Mouse (Mus musculus) neural tube, embryonic 12.5 days (tissue): ENCODE results near the gene Pnpla6. TPM values are rescaled to one million over a fixed set of nuclear protein-coding genes. Genes with fewer than 3 reads are reported as not detected.

ENCODE experiments used
- ATAC-seq: fragments of 200-750 bp; cut with Nextera tagmentation; 2 replicates; pipeline ENCODE4 v1.8.0; 2017; ENCODE audit warnings: low read depth, mild to moderate bottlenecking, moderate TSS enrichment, moderate library complexity; ENCODE audit not compliant: low FRiP score
- H3K27ac ChIP-seq: fragments of 300-500 bp; sonication (generic); 2 replicates; pipeline ENCODE4 v1.5.1; 2016
- H3K27me3 ChIP-seq: fragments of 300-500 bp; sonication (generic); replicated peaks from 2 replicates; pipeline ENCODE4 v1.6.1; 2016; ENCODE audit warnings: mild to moderate bottlenecking
- H3K36me3 ChIP-seq: fragments of 300-500 bp; sonication (generic); 2 replicates; pipeline ENCODE4 v1.6.1; 2016; ENCODE audit warnings: mild to moderate bottlenecking
- H3K4me1 ChIP-seq: fragments of 300-500 bp; sonication (generic); 2 replicates; pipeline ENCODE4 v1.6.1; 2016
- H3K4me2 ChIP-seq: fragments of 300-500 bp; sonication (generic); replicated peaks from 2 replicates; pipeline ENCODE4 v1.6.1; 2016; ENCODE audit warnings: mild to moderate bottlenecking
- H3K4me3 ChIP-seq: fragments of 300-500 bp; sonication (generic); 2 replicates; pipeline ENCODE4 v1.5.1; 2016
- H3K9ac ChIP-seq: fragments of 300-500 bp; sonication (generic); 2 replicates; pipeline ENCODE4 v1.6.1; 2016; ENCODE audit warnings: mild to moderate bottlenecking
- H3K9me3 ChIP-seq: fragments of 300-500 bp; sonication (generic); 2 replicates; pipeline ENCODE4 v1.6.1; 2016; ENCODE audit warnings: mild to moderate bottlenecking
- WGBS: fragments of 180-500 bp; shearing (Covaris S2); methylation state at CpG from one replicate; pipeline ENCODE4 v1.1.7; 2016; 5-methylcytosine and 5-hydroxymethylcytosine counted together
- polyA plus RNA-seq: library from polyadenylated mRNA; unstranded; fragments of >200 nt; fragmentation: Nextera tagmentation; extraction: Ambion mirVana; gene quantifications from 2 replicates; pipeline ENCODE4 v1.2.1, GENCODE M21; 2016

Pnpla6 gene
- polyA plus RNA-seq, 1 experiment from 2014 or later, result 33.9 TPM

GRCm38 (mm10) chr8:3515771-3516417 lies 710 bp downstream of the Pnpla6 start:
- H3K27me3 ChIP-seq, result no peaks in the 10 kb centered on the region
- WGBS, result under 1% methylated on average over 25 of the region's 25 CpGs
- peak; percentile 46 for ATAC-seq

GRCm38 (mm10) chr8:3516450-3517116 lies 1.4 kb downstream of the Pnpla6 start:
- H3K9me3 ChIP-seq, result no peaks in the 10 kb centered on the region

More at GRCm38 (mm10) chr8:3515771-3516417, 710 bp downstream of the Pnpla6 start:
- Histone ChIP-seq H3K4me1 (peaks cover 3% of the 10 kb centered on the region), H3K9me3 (no peaks in the 10 kb centered on the region), H3K9ac (peak overlapping the region; percentile 60), H3K4me3 (peak overlapping the region; percentile 56), H3K36me3 (peaks cover 31% of the 10 kb centered on the region), H3K4me2 (peak overlapping the region; percentile 94), H3K27ac (no peak overlapping the region)

GRCm38 (mm10) chr8:3517117-3517495 lies 1.9 kb downstream of the Pnpla6 start:
- H3K36me3 ChIP-seq, result peaks cover 32% of the 10 kb centered on the region
- no peaks in the 10 kb centered on the region for H3K9me3 ChIP-seq
- WGBS, result 10% methylated on average over 16 of the region's 16 CpGs
- peaks cover 3% of the 10 kb centered on the region for H3K4me1 ChIP-seq
- H3K4me3 ChIP-seq, result peak overlapping the region; percentile 56
- ATAC-seq, result no peak
- H3K27ac ChIP-seq, result no peak overlapping the region
- H3K4me2 ChIP-seq, result peak overlapping the region; percentile 94
- 0 out of 2 replicates have a peak overlapping the region, but pooled peaks have one; percentile 14 for H3K9ac ChIP-seq
- H3K27me3 ChIP-seq, result no peaks in the 10 kb centered on the region

More at GRCm38 (mm10) chr8:3516450-3517116, 1.4 kb downstream of the Pnpla6 start:
- Histone ChIP-seq H3K4me2 (peak overlapping the region; percentile 94), H3K4me1 (peaks cover 3% of the 10 kb centered on the region), H3K36me3 (peaks cover 31% of the 10 kb centered on the region), H3K27me3 (no peaks in the 10 kb centered on the region), H3K4me3 (peak overlapping the region; percentile 56), H3K27ac (no peak overlapping the region), H3K9ac (peak overlapping the region; percentile 60)
- 2% methylated on average over 36 of the region's 36 CpGs for WGBS
- ATAC-seq, result peak; percentile 87

GRCm38 (mm10) chr8:3522007-3522697 lies 7.0 kb downstream of the Pnpla6 start:
- peaks cover 45% of the 10 kb centered on the region for H3K36me3 ChIP-seq
- no peaks in the 10 kb centered on the region for H3K27me3 ChIP-seq
- no peak overlapping the region for H3K27ac ChIP-seq
- no peaks in the 10 kb centered on the region for H3K9me3 ChIP-seq
- 91% methylated on average over 13 of the region's 13 CpGs for WGBS
- H3K4me3 ChIP-seq, result no peak overlapping the region
- no peaks in the 10 kb centered on the region for H3K4me1 ChIP-seq
- ATAC-seq, result no peak
- no peak overlapping the region for H3K9ac ChIP-seq
- no peak overlapping the region for H3K4me2 ChIP-seq

- H3K9me3 ChIP-seq, result no peaks in the 10 kb centered on the region
- no peak for ATAC-seq
- H3K4me2 ChIP-seq, result no peak overlapping the region
- no peak overlapping the region for H3K27ac ChIP-seq
- no peaks in the 10 kb centered on the region for H3K4me1 ChIP-seq
- H3K27me3 ChIP-seq, result no peaks in the 10 kb centered on the region
- peaks cover 31% of the 10 kb centered on the region for H3K36me3 ChIP-seq
- no peak overlapping the region for H3K9ac ChIP-seq
- 90% methylated on average over 5 of the region's 5 CpGs for WGBS
- no peak overlapping the region for H3K4me3 ChIP-seq
Observed at GRCm38 (mm10) chr8:3530816-3531215, 15.6 kb downstream of the Pnpla6 start.

GRCm38 (mm10) chr8:3531936-3532335 lies 16.8 kb downstream of the Pnpla6 start:
- Histone ChIP-seq H3K36me3 (peaks cover 36% of the 10 kb centered on the region), H3K27me3 (no peaks in the 10 kb centered on the region), H3K4me2 (no peak overlapping the region), H3K27ac (no peak overlapping the region), H3K4me3 (no peak overlapping the region), H3K9me3 (no peaks in the 10 kb centered on the region), H3K9ac (no peak overlapping the region), H3K4me1 (no peaks in the 10 kb centered on the region)
- no peak for ATAC-seq
- 95% methylated on average over 18 of the region's 18 CpGs for WGBS

- whole genome bisulfite sequencing, result 62% methylated on average over 15 of the region's 15 CpGs
- Histone ChIP-seq H3K27me3 (no peaks in the 10 kb centered on the region), H3K9me3 (no peaks in the 10 kb centered on the region), H3K36me3 (peaks cover 67% of the 10 kb centered on the region), H3K27ac (no peak overlapping the region), H3K4me3 (no peak overlapping the region), H3K9ac (no peak overlapping the region), H3K4me2 (no peak overlapping the region), H3K4me1 (no peaks in the 10 kb centered on the region)
- no peak for ATAC-seq
Observed at GRCm38 (mm10) chr8:3536053-3536841, 21.1 kb downstream of the Pnpla6 start.

- no peaks in the 10 kb centered on the region for H3K4me1 ChIP-seq
- no peak overlapping the region for H3K9ac ChIP-seq
- no peak overlapping the region for H3K4me3 ChIP-seq
- H3K27me3 ChIP-seq, result no peaks in the 10 kb centered on the region
- peaks cover 67% of the 10 kb centered on the region for H3K36me3 ChIP-seq
- WGBS, result 97% methylated on average over 9 of the region's 9 CpGs
- no peaks in the 10 kb centered on the region for H3K9me3 ChIP-seq
- H3K4me2 ChIP-seq, result no peak overlapping the region
- no peak overlapping the region for H3K27ac ChIP-seq
- ATAC-seq, result no peak
Observed at GRCm38 (mm10) chr8:3536940-3537339, 21.8 kb downstream of the Pnpla6 start.

- peaks cover 65% of the 10 kb centered on the region for H3K36me3 ChIP-seq
- H3K4me2 ChIP-seq, result no peak overlapping the region
Observed at GRCm38 (mm10) chr8:3537666-3538065, 22.5 kb downstream of the Pnpla6 start.

GRCm38 (mm10) chr8:3539146-3539545 lies 24.0 kb downstream of the Pnpla6 start:
- Histone ChIP-seq H3K27me3 (no peaks in the 10 kb centered on the region), H3K9me3 (no peaks in the 10 kb centered on the region), H3K36me3 (peaks cover 80% of the 10 kb centered on the region), H3K4me3 (no peak overlapping the region), H3K4me1 (no peaks in the 10 kb centered on the region), H3K4me2 (no peak overlapping the region), H3K9ac (no peak overlapping the region), H3K27ac (no peak overlapping the region)
- WGBS, result 85% methylated on average over 7 of the region's 7 CpGs
- ATAC-seq, result no peak

More at GRCm38 (mm10) chr8:3537666-3538065, 22.5 kb downstream of the Pnpla6 start:
- no peak overlapping the region for H3K4me3 ChIP-seq
- H3K27ac ChIP-seq, result no peak overlapping the region
- H3K9me3 ChIP-seq, result no peaks in the 10 kb centered on the region
- ATAC-seq, result no peak
- no peak overlapping the region for H3K9ac ChIP-seq
- H3K27me3 ChIP-seq, result no peaks in the 10 kb centered on the region
- WGBS, result 95% methylated on average over 26 of the region's 26 CpGs
- H3K4me1 ChIP-seq, result no peaks in the 10 kb centered on the region

GRCm38 (mm10) chr8:3540076-3540475 lies 24.9 kb downstream of the Pnpla6 start:
- H3K4me2 ChIP-seq, result no peak overlapping the region
- H3K4me1 ChIP-seq, result no peaks in the 10 kb centered on the region
- no peak overlapping the region for H3K27ac ChIP-seq
- no peaks in the 10 kb centered on the region for H3K27me3 ChIP-seq
- no peaks in the 10 kb centered on the region for H3K9me3 ChIP-seq
- H3K9ac ChIP-seq, result no peak overlapping the region
- no peak for ATAC-seq
- WGBS, result 94% methylated on average over 4 of the region's 4 CpGs
- H3K36me3 ChIP-seq, result peaks cover 85% of the 10 kb centered on the region
- no peak overlapping the region for H3K4me3 ChIP-seq

- no peak for ATAC-seq
- Histone ChIP-seq H3K9ac (no peak overlapping the region), H3K4me3 (no peak overlapping the region), H3K4me1 (no peaks in the 10 kb centered on the region), H3K27ac (no peak overlapping the region), H3K4me2 (no peak overlapping the region), H3K36me3 (peaks cover 29% of the 10 kb centered on the region), H3K9me3 (no peaks in the 10 kb centered on the region), H3K27me3 (no peaks in the 10 kb centered on the region)
- 86% methylated on average over 2 of the region's 2 CpGs for WGBS
Observed at GRCm38 (mm10) chr8:3546511-3546910, 31.3 kb downstream of the Pnpla6 start.
